Mouse (Mus musculus) intestine, embryonic 16.5 days (tissue): ENCODE measurements around the gene Trpm7. TPM values are rescaled to one million over a fixed set of nuclear protein-coding genes. Genes with fewer than 3 reads are reported as not detected.

Experiments
- ATAC-seq: fragments of 200-750 bp; cut with Nextera tagmentation; 2 replicates; pipeline ENCODE4 v1.8.0; 2017; ENCODE audit warnings: moderate TSS enrichment, moderate library complexity
- H3K27ac ChIP-seq: fragments of 300-500 bp; sonication (generic); 2 replicates; pipeline ENCODE4 v1.5.1; 2014; ENCODE audit warnings: mild to moderate bottlenecking, low read length
- H3K27me3 ChIP-seq: fragments of 300-500 bp; sonication (generic); replicated peaks from 2 replicates; pipeline ENCODE4 v1.6.1; 2014; ENCODE audit warnings: low read length, control low read depth, mixed read lengths; ENCODE audit not compliant: control insufficient read depth, insufficient read depth
- H3K36me3 ChIP-seq: fragments of 300-500 bp; sonication (generic); 2 replicates; pipeline ENCODE4 v1.6.1; 2014; ENCODE audit warnings: low read length, control low read depth; ENCODE audit not compliant: control insufficient read depth, insufficient read depth
- H3K4me1 ChIP-seq: fragments of 300-500 bp; sonication (generic); 2 replicates; pipeline ENCODE4 v1.6.1; 2014; ENCODE audit warnings: low read length, control low read depth, mixed read lengths; ENCODE audit not compliant: control insufficient read depth, insufficient read depth
- H3K4me2 ChIP-seq: fragments of 300-500 bp; sonication (generic); 2 replicates; pipeline ENCODE4 v1.6.1; 2014; ENCODE audit warnings: low read depth, low read length, control low read depth
- H3K4me3 ChIP-seq: fragments of 300-500 bp; sonication (generic); 2 replicates; pipeline ENCODE4 v1.5.1; 2014; ENCODE audit warnings: mild to moderate bottlenecking, low read length
- H3K9ac ChIP-seq: fragments of 300-500 bp; sonication (generic); 2 replicates; pipeline ENCODE4 v1.6.1; 2014; ENCODE audit warnings: low read depth, low read length
- H3K9me3 ChIP-seq: fragments of 300-500 bp; sonication (generic); 2 replicates; pipeline ENCODE4 v1.6.1; 2016; ENCODE audit warnings: low read length, control low read depth; ENCODE audit not compliant: control insufficient read depth
- WGBS: fragments of 180-500 bp; shearing (Covaris S2); extraction: QIAGEN DNeasy Blood & Tissue Kit; methylation state at CpG from one replicate; pipeline ENCODE4 v1.1.7; 2014; 5-methylcytosine and 5-hydroxymethylcytosine counted together
- polyA plus RNA-seq: library from polyadenylated mRNA; unstranded; fragments of >200 nt; fragmentation: Nextera tagmentation; extraction: Ambion mirVana; gene quantifications from 2 replicates; pipeline ENCODE4 v1.2.1, GENCODE M21; 2015

The Trpm7 gene
- polyA plus RNA-seq, 1 experiment from 2014 or later = 37.8 TPM

GRCm38 (mm10) chr2:126865026-126865425 is 11.0 kb downstream of the Trpm7 start:
- H3K9me3 ChIP-seq = no peaks in the 10 kb centered on the region
- 95% methylated on average over 3 of the region's 3 CpGs for WGBS
- H3K4me3 ChIP-seq = no peak overlapping the region
- peak overlapping the region; percentile 85; the same call in 1 of the 2 replicates for H3K27ac ChIP-seq
- H3K4me2 ChIP-seq = no peak overlapping the region
- H3K27me3 ChIP-seq = no peaks in the 10 kb centered on the region
- no peaks in the 10 kb centered on the region for H3K36me3 ChIP-seq
- H3K9ac ChIP-seq = no peak overlapping the region
- peaks cover 5% of the 10 kb centered on the region for H3K4me1 ChIP-seq
- no peak for ATAC-seq

GRCm38 (mm10) chr2:126844751-126845150 is 31.3 kb downstream of the Trpm7 start:
- no peaks in the 10 kb centered on the region for H3K4me1 ChIP-seq
- peaks cover 2% of the 10 kb centered on the region; the same call in 1 of the 2 replicates for H3K36me3 ChIP-seq
- 81% methylated on average over 4 of the region's 4 CpGs for WGBS
- H3K4me3 ChIP-seq = no peak overlapping the region
- no peak overlapping the region for H3K27ac ChIP-seq
- no peaks in the 10 kb centered on the region for H3K9me3 ChIP-seq
- no peaks in the 10 kb centered on the region for H3K27me3 ChIP-seq
- no peak overlapping the region for H3K9ac ChIP-seq
- ATAC-seq = no peak
- H3K4me2 ChIP-seq = no peak overlapping the region

GRCm38 (mm10) chr2:126838848-126839247 is 37.2 kb downstream of the Trpm7 start:
- no peaks in the 10 kb centered on the region for H3K9me3 ChIP-seq
- no peaks in the 10 kb centered on the region for H3K4me1 ChIP-seq
- H3K36me3 ChIP-seq = no peaks in the 10 kb centered on the region
- no peaks in the 10 kb centered on the region for H3K27me3 ChIP-seq
- H3K4me3 ChIP-seq = no peak overlapping the region
- no peak overlapping the region for H3K9ac ChIP-seq
- H3K4me2 ChIP-seq = no peak overlapping the region
- no peak for ATAC-seq
- 90% methylated on average over 5 of the region's 5 CpGs for WGBS
- H3K27ac ChIP-seq = no peak overlapping the region

GRCm38 (mm10) chr2:126817414-126817813 is 58.6 kb downstream of the Trpm7 start:
- no peaks in the 10 kb centered on the region for H3K9me3 ChIP-seq

GRCm38 (mm10) chr2:126816644-126817347 is 59.2 kb downstream of the Trpm7 start:
- Histone ChIP-seq H3K9ac (no peak overlapping the region), H3K9me3 (no peaks in the 10 kb centered on the region), H3K36me3 (0 out of 2 replicates have a peak, but pooled peaks cover 3% of the 10 kb centered on the region), H3K4me1 (no peaks in the 10 kb centered on the region), H3K27ac (no peak overlapping the region), H3K4me2 (no peak overlapping the region), H3K4me3 (no peak overlapping the region), H3K27me3 (no peaks in the 10 kb centered on the region)
- ATAC-seq = no peak
- 84% methylated on average over 4 of the region's 4 CpGs for WGBS

More at GRCm38 (mm10) chr2:126817414-126817813, 58.6 kb downstream of the Trpm7 start:
- Histone ChIP-seq H3K4me1 (no peaks in the 10 kb centered on the region), H3K4me2 (no peak overlapping the region), H3K4me3 (no peak overlapping the region), H3K36me3 (0 out of 2 replicates have a peak, but pooled peaks cover 3% of the 10 kb centered on the region), H3K27me3 (no peaks in the 10 kb centered on the region), H3K27ac (no peak overlapping the region), H3K9ac (no peak overlapping the region)
- 83% methylated on average over 2 of the region's 2 CpGs for WGBS
- no peak for ATAC-seq

GRCm38 (mm10) chr2:126815822-126816221 is 60.2 kb downstream of the Trpm7 start:
- 0 out of 2 replicates have a peak, but pooled peaks cover 3% of the 10 kb centered on the region for H3K36me3 ChIP-seq
- H3K4me3 ChIP-seq = no peak overlapping the region
- H3K9ac ChIP-seq = no peak overlapping the region

GRCm38 (mm10) chr2:126801980-126802379 is 74.0 kb downstream of the Trpm7 start:
- H3K4me3 ChIP-seq = no peak overlapping the region
- H3K4me2 ChIP-seq = no peak overlapping the region
- H3K4me1 ChIP-seq = no peaks in the 10 kb centered on the region
- no peaks in the 10 kb centered on the region for H3K9me3 ChIP-seq
- no peak overlapping the region for H3K9ac ChIP-seq
- no peak overlapping the region for H3K27ac ChIP-seq
- H3K27me3 ChIP-seq = no peaks in the 10 kb centered on the region
- H3K36me3 ChIP-seq = peaks cover 2% of the 10 kb centered on the region; the same call in 1 of the 2 replicates
- 94% methylated on average over 3 of the region's 3 CpGs for WGBS
- ATAC-seq = no peak

More at GRCm38 (mm10) chr2:126815822-126816221, 60.2 kb downstream of the Trpm7 start:
- no peaks in the 10 kb centered on the region for H3K4me1 ChIP-seq
- WGBS = 21% methylated on average over 1 of the region's 1 CpGs
- ATAC-seq = no peak
- H3K27ac ChIP-seq = no peak overlapping the region
- no peak overlapping the region for H3K4me2 ChIP-seq
- H3K27me3 ChIP-seq = no peaks in the 10 kb centered on the region
- H3K9me3 ChIP-seq = no peaks in the 10 kb centered on the region

- ATAC-seq = no peak
- WGBS = 84% methylated on average over 5 of the region's 5 CpGs
- H3K36me3 ChIP-seq = peaks cover 7% of the 10 kb centered on the region; the same call in 1 of the 2 replicates
Observed at GRCm38 (mm10) chr2:126798455-126798854, 77.6 kb downstream of the Trpm7 start.

GRCm38 (mm10) chr2:126795708-126796107 is 80.3 kb downstream of the Trpm7 start:
- Histone ChIP-seq H3K27me3 (no peaks in the 10 kb centered on the region), H3K4me2 (no peak overlapping the region), H3K36me3 (peaks cover 12% of the 10 kb centered on the region; the same call in 1 of the 2 replicates), H3K4me1 (no peaks in the 10 kb centered on the region), H3K9me3 (no peaks in the 10 kb centered on the region), H3K9ac (no peak overlapping the region), H3K27ac (no peak overlapping the region), H3K4me3 (no peak overlapping the region)
- WGBS = 82% methylated on average over 3 of the region's 3 CpGs
- no peak for ATAC-seq

More at GRCm38 (mm10) chr2:126798455-126798854, 77.6 kb downstream of the Trpm7 start:
- H3K4me3 ChIP-seq = no peak overlapping the region
- no peaks in the 10 kb centered on the region for H3K27me3 ChIP-seq
- no peaks in the 10 kb centered on the region for H3K9me3 ChIP-seq
- H3K4me1 ChIP-seq = no peaks in the 10 kb centered on the region
- H3K9ac ChIP-seq = no peak overlapping the region
- no peak overlapping the region for H3K4me2 ChIP-seq
- no peak overlapping the region for H3K27ac ChIP-seq
